Mouse (Mus musculus) G1E-ER4 (cell line): ENCODE results near the gene Adtrp. TPM values are rescaled to one million over a fixed set of nuclear protein-coding genes. Genes with fewer than 3 reads are reported as not detected.

Source experiments
- GATA1 ChIP-seq: IDR thresholded peaks from one replicate; pipeline ENCODE4 v1.8.0; 2012; ENCODE audit warnings: low read length, inconsistent platforms
- polyA plus RNA-seq: library from polyadenylated mRNA; stranded (reverse); fragments of >175 nt; gene quantifications from 2 replicates; pipeline ENCODE4 v1.2.3, GENCODE M21; 2012

The Adtrp gene
- polyA plus RNA-seq, 1 experiment, result not detected

- TF ChIP-seq GATA1, result no peak
These were observed 3.4 kb upstream of the Adtrp start for GRCm38 (mm10) chr13:41850727-41851378.

GRCm38 (mm10) chr13:41846516-41846915 lies 968 bp downstream of the Adtrp start:
- no peak for TF ChIP-seq GATA1

DNA sequence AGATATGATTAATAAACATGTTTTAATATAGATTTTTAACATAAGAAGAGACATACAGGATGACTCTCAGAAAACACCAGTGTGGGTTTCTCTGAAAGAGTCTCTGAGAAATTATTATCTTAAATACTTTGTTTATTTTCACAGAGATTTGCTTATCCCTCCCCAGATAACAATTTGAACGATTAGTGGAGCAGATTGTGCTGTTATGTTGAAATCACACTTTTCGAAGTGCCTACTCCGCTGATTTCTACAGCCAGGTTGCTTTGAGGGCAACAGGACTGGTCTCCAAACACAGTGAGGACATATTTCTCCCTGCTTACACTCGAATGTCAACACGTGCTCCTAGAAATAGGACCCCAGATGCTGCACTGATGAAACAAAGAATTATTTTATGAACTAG lies 2.5 kb downstream of the Adtrp start:
- no peak for TF ChIP-seq GATA1

DNA sequence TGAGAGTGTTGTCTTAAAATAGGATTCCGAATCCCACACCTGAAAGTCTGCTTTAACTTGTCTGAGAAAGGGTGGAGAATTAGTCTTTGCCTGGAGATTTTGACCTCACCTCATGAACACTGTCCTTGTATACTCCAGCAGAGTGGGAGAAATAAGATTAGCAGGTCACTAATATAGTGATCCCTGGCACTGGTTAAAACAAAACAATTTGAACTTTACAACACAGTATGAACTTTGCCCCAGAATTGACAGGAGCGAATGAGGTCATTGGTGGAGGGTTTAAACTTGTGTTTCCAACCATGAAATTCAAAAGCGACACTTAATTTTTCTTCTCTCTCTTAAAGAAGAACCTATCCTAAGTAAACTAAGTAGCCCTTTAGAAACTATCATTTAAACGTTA lies 3.4 kb downstream of the Adtrp start:
- no peak for TF ChIP-seq GATA1

DNA sequence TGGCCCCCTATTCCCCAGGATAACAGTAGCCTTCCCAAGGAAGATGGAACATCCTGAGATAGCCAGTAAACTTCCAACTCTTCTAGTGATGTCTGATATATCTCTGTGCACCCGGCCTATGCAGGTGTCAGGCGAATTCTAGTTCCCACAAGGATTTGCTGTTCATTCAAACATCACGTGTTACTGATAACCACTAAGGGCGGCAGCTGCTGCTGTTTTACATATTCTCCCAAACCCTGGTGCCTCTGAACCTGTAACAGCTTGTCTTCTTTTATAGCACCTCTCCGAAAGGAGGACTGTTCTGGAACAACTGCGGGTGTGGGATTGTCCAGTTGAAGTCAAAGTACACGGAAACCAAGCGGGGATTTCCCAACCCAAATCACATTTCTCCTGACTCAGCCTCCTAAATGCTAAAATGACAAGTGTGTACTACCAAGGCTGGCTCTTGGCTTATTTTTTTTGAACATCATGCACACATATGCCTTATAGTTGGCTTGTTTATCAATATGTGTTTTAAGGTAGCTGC lies 13.8 kb downstream of the Adtrp start:
- TF ChIP-seq GATA1, result no peak

- TF ChIP-seq GATA1, result no peak
These were observed 19.2 kb downstream of the Adtrp start for GRCm38 (mm10) chr13:41828296-41828754.

- TF ChIP-seq GATA1, result no peak
These were observed 19.9 kb downstream of the Adtrp start for GRCm38 (mm10) chr13:41827581-41827980.

DNA sequence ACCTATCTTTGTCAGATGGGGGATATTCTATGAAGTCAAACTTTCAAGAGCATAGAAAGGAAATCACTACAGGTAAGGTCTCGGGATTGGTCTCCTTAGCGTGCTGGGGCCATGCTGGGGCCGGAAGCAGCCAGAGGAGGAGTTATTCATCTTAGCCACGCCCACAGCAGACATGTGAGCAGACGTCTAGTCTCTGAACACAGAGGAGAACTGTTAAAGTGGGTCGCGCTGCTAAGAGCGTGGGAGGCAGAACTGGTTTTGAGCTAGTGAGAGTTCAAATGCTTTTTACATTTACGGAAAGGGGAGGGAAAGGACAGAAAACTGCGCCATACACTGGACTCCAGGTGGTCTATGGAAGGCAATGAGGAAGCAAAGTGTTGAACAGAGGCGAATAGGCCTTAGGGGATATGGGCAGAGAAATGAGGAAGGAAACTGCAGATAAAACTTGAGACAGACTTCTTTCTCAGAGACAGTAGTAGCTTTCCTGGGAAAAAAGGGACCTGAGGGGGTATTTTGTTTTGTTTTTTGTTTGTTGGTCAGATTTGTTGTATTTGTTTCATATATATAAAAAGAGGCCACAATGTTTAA lies 22.0 kb downstream of the Adtrp start:
- TF ChIP-seq GATA1, result no peak

DNA sequence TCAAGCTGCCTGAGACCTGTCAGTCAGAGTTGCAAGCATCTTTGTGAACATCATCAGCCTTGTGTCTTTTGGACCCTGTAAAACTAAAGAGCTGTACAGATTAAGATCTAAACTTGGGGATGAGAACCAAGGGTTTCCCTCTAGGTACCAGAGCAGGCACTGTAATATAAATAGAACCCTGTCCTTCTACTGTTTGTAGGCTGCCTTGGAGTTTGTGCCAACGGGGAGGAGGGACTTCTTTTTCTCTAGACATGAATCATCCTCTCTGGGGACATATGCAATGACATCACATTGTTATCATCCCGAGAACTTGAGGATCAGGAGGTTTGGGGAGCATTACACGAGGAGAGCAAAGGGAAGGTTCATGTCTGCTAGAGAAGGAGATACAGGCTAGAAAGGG lies 24.4 kb downstream of the Adtrp start:
- TF ChIP-seq GATA1, result no peak

GRCm38 (mm10) chr13:41822617-41823016 lies 24.9 kb downstream of the Adtrp start:
- TF ChIP-seq GATA1, result no peak

GRCm38 (mm10) chr13:41822091-41822490 lies 25.4 kb downstream of the Adtrp start:
- TF ChIP-seq GATA1, result no peak

DNA sequence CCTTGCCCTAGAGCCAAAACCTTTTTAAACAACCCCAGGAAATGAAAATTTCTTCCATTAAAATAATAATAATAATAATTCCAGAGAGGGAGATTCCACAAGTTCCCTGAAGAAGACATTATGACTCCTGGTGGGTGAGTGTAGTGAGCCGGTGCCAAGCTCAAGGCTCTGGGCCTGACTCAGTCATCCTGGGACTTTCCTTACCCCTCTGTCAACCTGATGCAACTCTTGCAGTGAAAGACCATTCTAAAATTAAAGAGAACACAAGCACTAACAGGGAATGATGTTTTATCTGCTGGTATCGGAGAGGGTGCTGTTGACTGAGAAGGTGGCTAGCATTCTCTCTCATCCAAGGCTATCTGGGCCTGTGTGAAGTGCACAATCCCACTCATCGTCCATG lies 26.5 kb downstream of the Adtrp start:
- no peak for TF ChIP-seq GATA1

GRCm38 (mm10) chr13:41819918-41820317 lies 27.6 kb downstream of the Adtrp start:
- no peak for TF ChIP-seq GATA1

GRCm38 (mm10) chr13:41819484-41819883 lies 28.0 kb downstream of the Adtrp start:
- no peak for TF ChIP-seq GATA1

DNA sequence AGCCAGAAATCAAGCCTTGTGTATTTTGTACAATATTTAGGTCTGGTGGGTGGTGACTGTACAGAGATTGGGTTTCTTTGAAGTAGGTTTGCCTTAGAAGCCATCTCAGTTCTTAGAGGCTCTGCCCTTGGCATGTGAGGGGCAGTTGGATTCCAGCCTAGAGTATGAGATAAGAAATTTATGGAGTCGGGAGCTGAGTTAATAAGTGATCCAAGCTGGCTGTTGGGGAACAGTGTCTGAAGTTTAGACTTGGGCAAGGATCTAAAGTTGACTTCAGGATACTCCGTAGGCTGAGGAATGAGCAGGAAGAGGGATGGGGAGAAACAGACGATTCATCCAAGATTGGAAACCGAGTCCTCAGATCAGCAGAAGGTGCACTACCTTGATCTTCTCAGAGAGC lies 29.9 kb downstream of the Adtrp start:
- TF ChIP-seq GATA1, result no peak

GRCm38 (mm10) chr13:41816643-41817042 lies 30.8 kb downstream of the Adtrp start:
- no peak for TF ChIP-seq GATA1

- no peak for TF ChIP-seq GATA1
These were observed 36.7 kb downstream of the Adtrp start for GRCm38 (mm10) chr13:41810776-41811175.
